Mouse (Mus musculus): ENCODE results near the gene Gbp10. TPM values are rescaled to one million over a fixed set of nuclear protein-coding genes. Genes with fewer than 3 reads are reported as not detected.
"Not testable (repeated sequence)": the region's sequence is repeated elsewhere in the genome, so short reads cannot be mapped to it uniquely, and the experiment has no call there.

The Gbp10 gene
- polyA plus RNA-seq, 1 experiment from 2014 or later, result 0.92 TPM

DNA sequence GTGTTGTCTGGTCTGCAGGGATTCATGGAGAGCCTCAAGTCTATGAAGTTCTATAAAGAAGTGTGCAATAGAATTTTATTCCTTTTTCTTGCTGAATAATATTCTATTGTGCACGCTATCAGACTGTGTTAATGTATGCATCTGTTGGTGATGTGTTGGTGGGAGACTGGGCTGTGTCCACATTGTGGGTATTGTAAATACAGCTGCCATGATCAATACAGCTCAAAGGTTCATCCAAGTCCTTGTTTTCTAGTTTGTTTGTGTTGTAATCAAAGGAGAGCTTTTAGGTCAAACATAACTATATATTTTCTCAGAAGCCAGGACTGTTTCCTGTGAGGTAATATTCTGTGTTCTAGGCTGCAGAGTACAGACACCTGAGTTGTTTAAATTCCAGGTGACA, 40.2 kb downstream of the Gbp10 start:
- WGBS, result 100% methylated on average over 1 of the region's 1 CpGs

DNA sequence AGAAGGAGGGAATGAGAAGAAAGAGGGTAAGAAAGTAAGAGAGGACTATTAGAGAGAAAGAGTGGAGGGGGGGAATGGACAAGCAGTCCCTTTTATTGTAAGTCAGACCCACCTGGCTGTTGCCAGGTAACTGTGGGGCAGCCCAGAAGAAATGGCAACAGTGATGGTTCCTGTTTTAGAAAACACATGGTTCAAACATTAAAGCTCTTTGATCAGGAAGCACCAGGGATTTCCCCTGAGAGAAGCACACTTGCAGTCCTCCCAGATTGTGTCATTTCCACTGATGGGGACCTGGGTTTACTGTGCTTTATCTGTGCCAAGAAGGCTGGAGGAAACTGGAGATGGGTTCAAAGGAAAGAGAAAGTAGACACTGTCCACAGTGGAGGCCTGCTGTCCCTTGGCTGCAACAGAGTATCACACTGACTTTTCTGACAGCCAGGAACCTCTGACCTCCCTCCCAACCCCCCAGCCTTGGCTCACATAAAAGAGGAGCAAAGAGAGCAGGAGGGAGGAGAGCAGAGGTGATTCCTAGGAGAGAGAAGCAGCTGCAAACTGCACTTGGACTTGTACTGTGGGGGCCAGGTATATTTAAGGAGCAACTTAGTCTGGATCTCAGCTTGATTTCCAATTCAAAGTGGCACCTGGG, 41.3 kb downstream of the Gbp10 start:
- not testable (repeated sequence) for H3K4me1 ChIP-seq (ENCODE audit: control insufficient read depth, insufficient read depth, low read length); ATAC-seq; H3K27ac ChIP-seq (ENCODE audit: low read length); H3K9ac ChIP-seq (ENCODE audit: low read depth, low read length); H3K4me2 ChIP-seq (ENCODE audit: low read length); H3K27me3 ChIP-seq (ENCODE audit: control insufficient read depth, insufficient read depth, low read depth, low read length); H3K36me3 ChIP-seq (ENCODE audit: control insufficient read depth, insufficient read depth, low read length); H3K4me3 ChIP-seq (ENCODE audit: low read depth, low read length); H3K9me3 ChIP-seq (replicated peaks; ENCODE audit: control insufficient read depth, low read length, poor library complexity, severe bottlenecking)

More for the DNA sequence above, 40.2 kb downstream of the Gbp10 start:
- not testable (repeated sequence) for ATAC-seq; H3K9me3 ChIP-seq (replicated peaks; ENCODE audit: control insufficient read depth, low read length, poor library complexity, severe bottlenecking); H3K4me2 ChIP-seq (ENCODE audit: low read length); H3K4me3 ChIP-seq (ENCODE audit: low read depth, low read length); H3K27ac ChIP-seq (ENCODE audit: low read length); H3K9ac ChIP-seq (ENCODE audit: low read depth, low read length); H3K36me3 ChIP-seq (ENCODE audit: control insufficient read depth, insufficient read depth, low read length); H3K4me1 ChIP-seq (ENCODE audit: control insufficient read depth, insufficient read depth, low read length); H3K27me3 ChIP-seq (ENCODE audit: control insufficient read depth, insufficient read depth, low read depth, low read length)

DNA sequence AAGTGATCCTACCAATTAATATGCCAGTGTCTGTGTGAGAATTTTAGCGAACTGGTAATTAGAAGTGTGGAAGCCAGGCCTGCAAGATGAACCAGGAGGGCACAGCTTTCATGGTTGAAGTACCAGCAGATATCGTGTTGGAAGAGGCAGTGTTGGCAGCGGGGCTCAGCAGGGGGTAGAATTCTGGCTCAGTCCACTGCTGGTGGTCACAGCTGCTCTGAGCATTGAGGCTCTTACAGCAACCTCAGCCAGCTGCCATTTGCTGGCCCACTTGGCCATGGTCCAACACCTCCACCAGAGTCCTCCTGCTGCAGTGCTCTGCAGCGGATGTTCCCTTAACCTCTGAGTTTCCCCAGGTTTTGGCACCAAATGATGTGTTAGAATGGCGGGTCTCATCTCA, 43.0 kb downstream of the Gbp10 start:
- not testable (repeated sequence) for H3K9ac ChIP-seq (ENCODE audit: low read depth, low read length); H3K27me3 ChIP-seq (ENCODE audit: control insufficient read depth, insufficient read depth, low read depth, low read length); H3K4me1 ChIP-seq (ENCODE audit: control insufficient read depth, insufficient read depth, low read length); H3K4me2 ChIP-seq (ENCODE audit: low read length); H3K4me3 ChIP-seq (ENCODE audit: low read depth, low read length); H3K27ac ChIP-seq (ENCODE audit: low read length); ATAC-seq; H3K36me3 ChIP-seq (ENCODE audit: control insufficient read depth, insufficient read depth, low read length); H3K9me3 ChIP-seq (replicated peaks; ENCODE audit: control insufficient read depth, low read length, poor library complexity, severe bottlenecking)
- 87% methylated on average over 5 of the region's 5 CpGs for WGBS

DNA sequence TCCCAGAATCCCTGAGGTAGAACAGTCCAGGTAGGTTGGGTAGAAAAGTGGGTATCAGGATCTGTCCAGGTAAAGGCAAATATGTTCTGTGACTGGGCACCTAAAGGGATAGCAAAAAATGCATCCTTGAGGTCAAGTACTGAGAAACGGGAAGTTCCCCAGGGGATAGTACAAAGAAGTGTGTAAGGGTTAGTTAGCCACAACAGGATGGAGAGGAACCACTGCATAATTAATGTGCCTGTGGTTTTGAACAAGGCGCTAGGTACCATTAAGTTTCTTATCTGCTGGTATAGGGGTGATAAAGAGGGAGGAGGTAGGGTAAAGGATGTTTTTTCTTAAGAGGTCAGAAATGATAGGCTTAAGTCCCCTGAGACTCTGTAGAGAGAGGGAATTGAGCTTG, 46.8 kb downstream of the Gbp10 start:
- not testable (repeated sequence) for ATAC-seq; H3K4me2 ChIP-seq (ENCODE audit: low read length); H3K27me3 ChIP-seq (ENCODE audit: control insufficient read depth, insufficient read depth, low read depth, low read length); H3K4me3 ChIP-seq (ENCODE audit: low read depth, low read length); H3K36me3 ChIP-seq (ENCODE audit: control insufficient read depth, insufficient read depth, low read length); H3K4me1 ChIP-seq (ENCODE audit: control insufficient read depth, insufficient read depth, low read length); H3K27ac ChIP-seq (ENCODE audit: low read length); H3K9me3 ChIP-seq (replicated peaks; ENCODE audit: control insufficient read depth, low read length, poor library complexity, severe bottlenecking); H3K9ac ChIP-seq (ENCODE audit: low read depth, low read length)
- WGBS, result 92% methylated on average over 2 of the region's 2 CpGs

DNA sequence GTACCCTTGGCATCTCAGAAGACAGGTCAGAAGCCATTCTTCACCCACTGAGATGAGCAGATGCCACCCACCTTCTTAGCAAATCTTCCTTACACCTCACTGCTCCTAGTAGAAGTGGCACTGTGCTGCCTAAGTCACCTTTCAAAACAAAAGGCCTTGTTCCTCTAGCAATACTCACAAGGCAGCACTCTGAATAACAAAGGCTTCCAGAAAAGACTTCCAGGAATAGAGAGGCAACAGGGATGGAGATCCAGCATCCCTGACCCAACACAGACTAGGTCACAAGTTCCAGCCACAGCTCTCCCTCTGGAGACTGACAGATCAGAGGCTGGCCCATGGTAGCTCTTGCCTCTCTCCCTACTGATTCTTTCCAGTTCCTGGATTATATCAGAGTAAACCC, 57.9 kb downstream of the Gbp10 start:
- Histone ChIP-seq H3K9me3 (replicated peaks; ENCODE audit: control insufficient read depth, low read length, poor library complexity, severe bottlenecking) (no peaks in the 10 kb centered on the region), H3K4me2 (ENCODE audit: low read length) (no peak overlapping the region), H3K36me3 (ENCODE audit: control insufficient read depth, insufficient read depth, low read length) (no peaks in the 10 kb centered on the region), H3K4me3 (ENCODE audit: low read depth, low read length) (no peak overlapping the region), H3K27ac (ENCODE audit: low read length) (no peak overlapping the region), H3K27me3 (ENCODE audit: control insufficient read depth, insufficient read depth, low read depth, low read length) (no peaks in the 10 kb centered on the region), H3K4me1 (ENCODE audit: control insufficient read depth, insufficient read depth, low read length) (no peaks in the 10 kb centered on the region), H3K9ac (ENCODE audit: low read depth, low read length) (no peak overlapping the region)
- ATAC-seq, result no peak

Other genes with a start within 250 kb of the Gbp10 start
- 0.86 and 1.1 TPM in 2 replicates for gene Gbp9, start 100.0 kb downstream of the Gbp10 start, polyA plus RNA-seq (2015; fragmentation: Nextera tagmentation; extraction: Ambion mirVana)
- gene Gbp8, start 100.0 kb downstream of the Gbp10 start, polyA plus RNA-seq (2015; fragmentation: Nextera tagmentation; extraction: Ambion mirVana), result 0.39 and 0.47 TPM in 2 replicates
- 0.82 and 0.93 TPM in 2 replicates for gene Gbp4, start 99.9 kb downstream of the Gbp10 start, polyA plus RNA-seq (2015; fragmentation: Nextera tagmentation; extraction: Ambion mirVana)
- gene Gm43302, start 54.2 kb upstream of the Gbp10 start, polyA plus RNA-seq (2015; fragmentation: Nextera tagmentation; extraction: Ambion mirVana), result 0.06 and 0.31 TPM in 2 replicates
- 1.8 and 2.0 TPM in 2 replicates for gene Gbp6, start 54.2 kb upstream of the Gbp10 start, polyA plus RNA-seq (2015; fragmentation: Nextera tagmentation; extraction: Ambion mirVana)
- gene Lrrc8b, start 176.2 kb upstream of the Gbp10 start, polyA plus RNA-seq (2015; fragmentation: Nextera tagmentation; extraction: Ambion mirVana), result 17.5 and 18.5 TPM in 2 replicates